Mouse (Mus musculus) lung, postnatal 36 days (tissue): ENCODE measurements at regions not wholly inside any gene's neighbourhood (a gene's known extent, or its start where the extent isn't known, plus 50 kb on each side); places are given as distances from the start of the nearest gene placed in this dataset.

Experiments used
- DNase-seq: peaks from one replicate; pipeline ENCODE4 v3.0.0; 2022; ENCODE audit warnings: mixed read lengths

- no peak for DNase-seq
Measured at GRCm38 (mm10) chr7:74877466-74877865, 322.9 kb upstream of the Slco3a1 start.

GRCm38 (mm10) chr7:74876667-74877066 is 322.1 kb upstream of the Slco3a1 start:
- no peak for DNase-seq

GRCm38 (mm10) chr7:74870250-74870649 is 315.7 kb upstream of the Slco3a1 start:
- DNase-seq: no peak

- no peak for DNase-seq
Measured at GRCm38 (mm10) chr7:74862727-74863126, 308.1 kb upstream of the Slco3a1 start.

DNA sequence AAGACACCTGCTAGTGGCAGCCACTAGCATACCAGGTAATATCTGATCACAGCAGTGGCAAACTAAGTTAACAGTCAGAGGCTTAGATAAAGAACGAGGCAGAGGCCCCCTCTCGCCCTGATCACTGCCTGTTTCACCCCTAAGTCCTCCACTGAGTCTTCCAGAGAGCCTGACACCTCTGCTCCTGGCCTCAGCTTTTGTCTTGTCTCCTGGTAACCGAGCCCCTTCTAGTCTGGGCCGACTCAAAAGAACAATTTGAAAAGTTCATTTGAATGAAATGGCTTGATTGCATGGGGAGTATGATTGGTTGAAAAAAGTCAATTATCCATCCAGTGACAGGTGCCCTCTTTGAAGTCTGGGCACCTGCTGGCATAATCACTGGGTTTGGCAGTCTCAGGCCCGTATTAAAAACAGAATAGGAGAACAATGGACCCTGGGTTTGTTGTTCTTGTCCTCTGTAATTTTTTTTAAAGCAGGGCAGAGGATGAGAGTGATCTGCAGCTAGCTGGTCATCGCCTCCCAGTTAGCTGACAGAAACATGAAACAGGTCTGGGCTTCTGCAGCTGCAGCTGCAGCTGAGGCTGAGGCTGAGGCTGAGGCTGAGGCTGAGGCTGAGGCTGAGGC is 289.8 kb upstream of the Slco3a1 start:
- DNase-seq: no peak

DNA sequence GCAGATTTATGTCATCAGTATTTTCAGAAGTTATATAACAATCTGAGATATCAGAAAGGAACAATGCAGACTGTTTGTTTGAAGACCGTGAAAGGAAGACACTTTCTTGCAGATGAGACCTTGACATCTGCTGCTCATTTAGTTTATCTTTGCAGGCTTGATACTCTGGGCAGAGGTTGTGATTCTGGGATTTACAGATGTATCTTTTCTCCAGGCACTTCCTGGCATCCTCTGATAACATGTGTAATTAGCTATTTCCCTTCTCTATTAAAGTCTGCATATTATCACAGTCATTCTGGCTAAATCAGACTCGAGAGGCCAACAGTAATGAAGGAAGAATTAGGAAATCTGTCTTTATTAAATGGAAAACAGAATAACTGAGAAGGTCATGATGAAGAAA is 268.7 kb upstream of the Slco3a1 start:
- DNase-seq: peak; percentile 13

DNA sequence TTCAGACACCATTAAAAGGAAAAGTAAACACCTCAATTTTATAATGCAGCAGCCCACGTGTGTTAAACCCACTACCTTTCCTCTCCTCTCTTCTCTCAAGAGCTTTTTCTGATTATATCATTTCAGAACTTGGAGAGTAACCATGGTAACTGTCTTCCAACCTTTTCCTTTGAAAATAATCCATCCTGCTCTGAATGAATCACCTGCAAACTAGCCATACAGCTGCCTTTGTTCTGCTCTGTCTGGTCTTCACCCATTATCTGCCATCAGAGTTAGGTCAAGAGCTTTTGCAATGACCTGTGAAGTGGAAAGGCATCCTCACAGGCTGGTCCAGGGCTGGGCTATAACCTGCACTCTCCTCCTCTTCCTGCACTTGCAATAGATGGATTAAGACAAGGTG is 238.7 kb upstream of the Slco3a1 start:
- DNase-seq: no peak

- DNase-seq: peak; percentile 6
Measured at GRCm38 (mm10) chr7:74788696-74789095, 234.1 kb upstream of the Slco3a1 start.

DNA sequence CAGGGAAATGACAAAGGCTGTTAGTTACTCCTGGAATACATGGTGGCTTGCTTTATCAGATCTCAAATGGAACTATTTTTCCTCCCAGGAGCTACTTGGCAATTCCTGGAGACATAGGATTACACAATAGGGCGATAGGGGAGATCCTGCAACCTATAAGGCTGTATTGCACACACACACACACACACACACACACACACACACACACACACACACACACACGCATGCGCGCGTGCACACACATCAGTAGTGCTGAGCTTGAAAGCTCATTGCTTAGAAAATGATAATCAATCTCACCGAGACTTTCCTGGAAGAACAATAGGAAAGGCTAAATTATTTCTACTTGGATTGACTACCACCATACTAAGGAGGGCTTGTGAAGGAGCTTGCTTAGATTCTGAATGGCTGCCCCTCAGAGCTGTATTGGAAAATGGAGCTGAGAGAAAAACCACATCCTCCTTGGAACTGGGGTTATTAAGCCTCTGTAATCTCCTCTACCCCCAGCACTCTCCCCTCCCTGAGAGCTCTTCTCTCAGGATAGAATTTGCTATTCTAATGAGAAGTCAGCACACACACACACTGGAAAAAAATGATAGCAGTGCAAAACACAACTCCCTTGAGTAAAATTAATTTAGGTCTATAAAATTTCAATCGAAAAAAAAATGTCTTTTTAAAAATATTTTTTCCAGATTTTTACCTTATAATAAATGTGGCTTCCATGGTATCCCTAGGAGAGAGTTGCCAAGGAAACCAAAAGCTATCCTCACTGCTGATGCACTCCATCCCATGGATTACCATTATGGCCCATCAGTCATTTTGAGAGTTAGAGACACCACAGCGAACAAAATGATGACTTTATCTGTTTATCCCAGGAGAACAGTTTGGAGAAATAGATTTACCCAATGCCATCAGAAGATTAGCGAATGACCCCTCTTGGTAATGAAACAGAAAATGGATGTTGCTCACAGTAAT is 217.1 kb upstream of the Slco3a1 start:
- DNase-seq: no peak

GRCm38 (mm10) chr7:74766550-74766949 is 212.0 kb upstream of the Slco3a1 start:
- peak; percentile 1 for DNase-seq

- peak; percentile 1 for DNase-seq
Measured at GRCm38 (mm10) chr7:74757469-74757868, 202.9 kb upstream of the Slco3a1 start.

GRCm38 (mm10) chr7:74747704-74748103 is 193.1 kb upstream of the Slco3a1 start:
- no peak for DNase-seq

DNA sequence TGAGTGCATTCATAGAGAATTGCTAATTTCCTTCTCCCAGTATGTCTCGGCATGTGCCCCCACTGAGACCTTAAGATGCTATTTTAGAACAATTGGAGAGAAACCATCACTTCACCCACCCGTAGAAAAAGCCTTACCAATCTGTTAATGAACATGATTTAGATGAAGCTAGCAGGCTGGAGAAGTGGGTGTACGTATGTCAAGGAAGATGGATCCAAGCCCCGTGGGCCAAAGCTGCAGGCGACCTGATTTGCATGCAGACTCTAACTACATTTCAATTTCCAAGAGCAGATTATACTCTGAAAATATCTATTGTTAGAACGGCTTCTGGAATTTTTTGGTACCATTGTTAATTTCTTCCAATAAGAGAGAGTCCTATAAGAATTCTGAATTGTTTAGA is 180.4 kb upstream of the Slco3a1 start:
- DNase-seq: no peak

GRCm38 (mm10) chr7:74726324-74726991 is 171.9 kb upstream of the Slco3a1 start:
- DNase-seq: peak; percentile 57

DNA sequence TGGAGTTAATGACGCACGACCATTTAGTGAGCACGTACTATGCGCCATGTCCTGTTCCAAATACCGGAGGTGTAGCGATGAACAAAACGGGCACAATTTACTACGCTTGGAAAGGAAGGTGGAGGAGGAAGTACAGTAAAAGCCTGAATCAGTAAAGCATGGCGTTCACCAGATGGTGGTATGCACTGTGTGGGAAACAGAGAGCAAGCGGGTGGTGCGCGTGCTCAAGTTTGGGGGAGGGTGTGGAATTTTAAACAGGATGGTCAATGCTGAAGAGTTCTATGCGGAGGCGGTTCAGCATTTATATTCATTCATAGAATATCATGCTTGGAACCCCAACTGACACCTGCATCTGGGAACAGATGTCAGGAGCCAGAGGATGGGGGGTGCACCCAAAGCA is 164.7 kb upstream of the Slco3a1 start:
- DNase-seq: no peak

DNA sequence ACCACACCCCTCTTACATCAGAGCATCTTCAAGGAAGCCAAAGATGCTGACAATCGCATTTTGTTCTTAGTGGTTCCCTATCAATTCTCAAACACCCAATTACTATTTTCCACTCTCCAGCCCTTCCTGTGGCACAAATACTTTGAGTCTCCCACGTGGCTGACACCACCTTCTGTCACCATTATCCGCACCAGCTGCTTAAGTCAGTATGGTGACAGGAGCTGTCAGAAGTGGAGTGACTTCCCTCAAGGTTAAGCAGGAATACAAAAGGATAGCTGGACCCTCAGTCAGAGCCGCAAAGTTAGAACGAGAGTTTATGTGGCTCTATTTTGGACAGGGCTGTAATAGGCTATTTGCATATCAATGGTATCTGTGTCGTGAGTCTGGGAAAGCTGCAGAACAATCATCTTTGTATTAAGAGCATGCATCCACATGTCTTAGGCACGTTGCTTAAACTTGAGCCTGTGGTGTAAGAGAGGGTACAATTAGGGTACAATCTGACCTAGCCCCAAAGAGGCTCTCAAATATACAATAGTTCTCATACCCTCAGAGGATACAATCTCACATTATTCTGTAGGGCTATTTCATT is 155.5 kb upstream of the Slco3a1 start:
- no peak for DNase-seq

GRCm38 (mm10) chr7:74709006-74709405 is 154.4 kb upstream of the Slco3a1 start:
- no peak for DNase-seq

DNA sequence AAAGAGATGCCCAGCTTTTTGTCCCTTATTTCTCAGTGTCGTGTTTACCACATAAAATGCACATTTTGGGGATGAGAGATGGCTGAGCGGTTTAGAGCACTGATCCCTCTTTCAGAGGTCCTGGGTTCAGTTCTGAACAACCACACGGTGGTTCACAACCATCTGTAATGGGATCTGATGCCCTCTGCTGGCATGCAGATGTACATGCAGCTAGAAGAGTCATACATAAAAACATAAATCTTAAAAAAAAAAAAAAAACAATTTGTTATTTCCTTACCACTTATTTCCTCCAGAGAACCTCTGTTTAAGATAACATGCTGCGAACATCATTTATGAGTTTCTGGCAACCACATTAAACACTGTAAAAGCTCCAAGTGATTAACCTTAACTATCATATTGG is 149.0 kb upstream of the Slco3a1 start:
- no peak for DNase-seq

DNA sequence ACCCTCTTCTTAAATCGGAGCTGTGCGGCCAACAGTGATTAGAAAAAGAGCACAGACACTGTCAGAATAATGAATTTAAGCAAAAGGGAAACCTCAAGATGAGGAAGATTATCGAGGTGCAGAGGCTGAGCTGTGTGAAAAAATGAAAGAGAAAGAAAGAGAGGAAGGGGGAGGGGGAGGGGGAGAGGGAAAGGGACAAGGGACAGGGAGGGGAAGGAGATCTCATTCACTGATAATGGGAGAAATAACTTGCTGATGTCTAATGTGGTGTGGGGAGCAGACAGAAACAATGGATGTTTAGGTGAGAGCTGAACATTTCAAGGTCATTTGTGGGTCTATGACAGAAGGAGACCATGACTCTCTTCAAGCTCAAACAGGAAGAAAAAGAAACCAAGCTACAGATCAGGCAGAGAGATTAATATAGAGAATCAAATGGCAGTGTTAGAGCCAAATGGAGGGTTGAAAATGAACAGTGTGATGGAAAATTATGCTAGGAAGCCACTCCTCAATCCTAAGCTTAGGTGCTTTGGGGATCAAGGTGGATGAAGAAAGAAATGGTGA is 143.3 kb upstream of the Slco3a1 start:
- no peak for DNase-seq

DNA sequence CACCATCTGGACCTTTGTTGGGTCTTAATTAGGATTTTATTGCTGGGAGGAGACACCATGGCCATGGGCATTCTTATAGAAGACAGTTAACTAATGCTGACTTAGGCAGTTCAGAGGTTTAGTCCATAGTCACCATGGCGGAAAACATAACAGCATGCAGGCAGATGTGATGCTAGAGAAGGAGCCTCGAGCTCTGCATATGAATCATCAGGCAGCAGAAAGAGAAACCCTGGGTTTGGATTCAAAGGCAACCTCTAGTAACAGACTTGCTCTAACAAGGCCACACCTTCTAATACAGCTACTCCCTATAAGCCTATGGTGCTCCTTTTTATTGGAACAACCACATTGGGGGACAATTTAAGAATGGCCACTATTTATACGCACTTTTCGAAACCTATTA is 141.7 kb upstream of the Slco3a1 start:
- no peak for DNase-seq

- peak; percentile 62 for DNase-seq
Measured at GRCm38 (mm10) chr7:74693049-74693448, 138.5 kb upstream of the Slco3a1 start.

GRCm38 (mm10) chr7:74690706-74691105 is 136.1 kb upstream of the Slco3a1 start:
- no peak for DNase-seq
